Mouse (Mus musculus): ENCODE results near the gene Olfr67. TPM values are rescaled to one million over a fixed set of nuclear protein-coding genes. Genes with fewer than 3 reads are reported as not detected.
A peak's percentile ranks its signal among the peaks of the same experiment; 100 is the strongest.
"Not testable (repeated sequence)": the region's sequence is repeated elsewhere in the genome, so short reads cannot be mapped to it uniquely, and the experiment has no call there.

Olfr67 gene
- polyA plus RNA-seq, 1 experiment from 2014 or later, result not detected

- H3K4me1 ChIP-seq (replicated peaks), result peaks cover 32% of the 10 kb centered on the region
- ATAC-seq (ENCODE audit: insufficient read depth), result peak; percentile 50
- H3K27ac ChIP-seq (replicated peaks), result peak overlapping the region; percentile 98
- WGBS (ENCODE audit: insufficient replicate concordance), result 50% methylated on average over 1 of the region's 1 CpGs
- H3K36me3 ChIP-seq (replicated peaks), result no peaks in the 10 kb centered on the region
- H3K27me3 ChIP-seq, result no peaks in the 10 kb centered on the region
- H3K4me3 ChIP-seq (replicated peaks), result peak overlapping the region; percentile 50
- H3K4me2 ChIP-seq, result peak overlapping the region; percentile 48
- peak overlapping the region; percentile 22 for H3K9ac ChIP-seq
- H3K9me3 ChIP-seq (replicated peaks), result no peaks in the 10 kb centered on the region
Observed at GRCm38 (mm10) chr7:103811223-103811845, 19.7 kb upstream of the Olfr67 start.

- WGBS (ENCODE audit: insufficient replicate concordance), result 32% methylated on average over 3 of the region's 3 CpGs
- H3K27me3 ChIP-seq, result no peaks in the 10 kb centered on the region
- H3K4me2 ChIP-seq, result peak overlapping the region; percentile 64; the same call in 1 of the 2 replicates
- ATAC-seq (ENCODE audit: insufficient read depth), result peak; percentile 23
- H3K27ac ChIP-seq (replicated peaks), result peak overlapping the region; percentile 98
- peak overlapping the region; percentile 50 for H3K4me3 ChIP-seq (replicated peaks)
- no peak overlapping the region for H3K9ac ChIP-seq
- peaks cover 33% of the 10 kb centered on the region for H3K4me1 ChIP-seq (replicated peaks)
- H3K36me3 ChIP-seq (replicated peaks), result no peaks in the 10 kb centered on the region
- no peaks in the 10 kb centered on the region for H3K9me3 ChIP-seq (replicated peaks)
Observed at GRCm38 (mm10) chr7:103810746-103811145, 19.1 kb upstream of the Olfr67 start.

GRCm38 (mm10) chr7:103810296-103810695, 18.7 kb upstream of the Olfr67 start:
- Histone ChIP-seq H3K4me2 (peak overlapping the region; percentile 64), H3K9ac (peak overlapping the region; percentile 54; the same call in 1 of the 2 replicates), H3K4me1 (replicated peaks) (peaks cover 31% of the 10 kb centered on the region), H3K9me3 (replicated peaks) (no peaks in the 10 kb centered on the region), H3K27ac (replicated peaks) (peak overlapping the region; percentile 98), H3K27me3 (no peaks in the 10 kb centered on the region), H3K4me3 (replicated peaks) (peak overlapping the region; percentile 50), H3K36me3 (replicated peaks) (no peaks in the 10 kb centered on the region)
- peak; percentile 7; the same call in 1 of the 2 replicates for ATAC-seq (ENCODE audit: insufficient read depth)
- 32% methylated on average over 1 of the region's 1 CpGs for WGBS (ENCODE audit: insufficient replicate concordance)

- Histone ChIP-seq H3K4me3 (replicated peaks) (peak overlapping the region; percentile 50), H3K27ac (replicated peaks) (peak overlapping the region; percentile 98), H3K27me3 (no peaks in the 10 kb centered on the region), H3K4me2 (peak overlapping the region; percentile 64), H3K9me3 (replicated peaks) (no peaks in the 10 kb centered on the region), H3K4me1 (replicated peaks) (peaks cover 31% of the 10 kb centered on the region), H3K36me3 (replicated peaks) (no peaks in the 10 kb centered on the region), H3K9ac (peak overlapping the region; percentile 54)
- 27% methylated on average over 1 of the region's 1 CpGs for WGBS (ENCODE audit: insufficient replicate concordance)
- no peak for ATAC-seq (ENCODE audit: insufficient read depth)
Observed at GRCm38 (mm10) chr7:103809801-103810155, 18.2 kb upstream of the Olfr67 start.

- 13% methylated on average over 5 of the region's 5 CpGs for whole genome bisulfite sequencing (ENCODE audit: insufficient replicate concordance)
- no peaks in the 10 kb centered on the region for H3K27me3 ChIP-seq
- H3K4me2 ChIP-seq, result peak overlapping the region; percentile 64
- H3K9ac ChIP-seq, result peak overlapping the region; percentile 54
- peak overlapping the region; percentile 50 for H3K4me3 ChIP-seq (replicated peaks)
- no peaks in the 10 kb centered on the region for H3K36me3 ChIP-seq (replicated peaks)
- no peak for ATAC-seq (ENCODE audit: insufficient read depth)
- peaks cover 31% of the 10 kb centered on the region for H3K4me1 ChIP-seq (replicated peaks)
- no peaks in the 10 kb centered on the region for H3K9me3 ChIP-seq (replicated peaks)
- peak overlapping the region; percentile 98 for H3K27ac ChIP-seq (replicated peaks)
Observed at GRCm38 (mm10) chr7:103808971-103809800, 17.6 kb upstream of the Olfr67 start.

- ATAC-seq (ENCODE audit: insufficient read depth); H3K9me3 ChIP-seq (replicated peaks); H3K36me3 ChIP-seq (replicated peaks); H3K27me3 ChIP-seq: not testable (repeated sequence)
- Histone ChIP-seq H3K4me2 (peak overlapping the region; percentile 43), H3K4me1 (replicated peaks) (peaks cover 31% of the 10 kb centered on the region), H3K4me3 (replicated peaks) (peak overlapping the region; percentile 5; the same call in 1 of the 2 replicates), H3K9ac (peak overlapping the region; percentile 47), H3K27ac (replicated peaks) (peak overlapping the region; percentile 93)
- WGBS (ENCODE audit: insufficient replicate concordance), result 42% methylated on average over 2 of the region's 2 CpGs
Observed at GRCm38 (mm10) chr7:103808120-103808519, 16.5 kb upstream of the Olfr67 start.

GRCm38 (mm10) chr7:103806856-103807255, 15.2 kb upstream of the Olfr67 start:
- H3K27me3 ChIP-seq, result no peaks in the 10 kb centered on the region
- no peak for ATAC-seq (ENCODE audit: insufficient read depth)
- H3K9me3 ChIP-seq (replicated peaks), result no peaks in the 10 kb centered on the region
- H3K4me2 ChIP-seq, result 0 out of 2 replicates have a peak overlapping the region, but pooled peaks have one; percentile 6
- 41% methylated on average over 1 of the region's 1 CpGs for WGBS (ENCODE audit: insufficient replicate concordance)
- H3K36me3 ChIP-seq (replicated peaks), result no peaks in the 10 kb centered on the region
- peak overlapping the region; percentile 79 for H3K27ac ChIP-seq (replicated peaks)
- peaks cover 31% of the 10 kb centered on the region for H3K4me1 ChIP-seq (replicated peaks)
- no peak overlapping the region for H3K4me3 ChIP-seq (replicated peaks)
- H3K9ac ChIP-seq, result no peak overlapping the region

GRCm38 (mm10) chr7:103792669-103793388, 1.2 kb upstream of the Olfr67 start:
- peak; percentile 91 for ATAC-seq (ENCODE audit: insufficient read depth)
- Histone ChIP-seq H3K27ac (replicated peaks) (peak overlapping the region; percentile 45; the same call in 1 of the 2 replicates), H3K9ac (no peak overlapping the region), H3K27me3 (no peaks in the 10 kb centered on the region), H3K4me3 (replicated peaks) (no peak overlapping the region), H3K4me1 (replicated peaks) (peaks cover 6% of the 10 kb centered on the region), H3K4me2 (no peak overlapping the region), H3K36me3 (replicated peaks) (no peaks in the 10 kb centered on the region), H3K9me3 (replicated peaks) (no peaks in the 10 kb centered on the region)
- 5% methylated on average over 4 of the region's 4 CpGs for WGBS (ENCODE audit: insufficient replicate concordance)

GRCm38 (mm10) chr7:103779598-103779997, 12.0 kb downstream of the Olfr67 start, which contains the start of gene Olfr68:
Gene Olfr68 (minus strand): TSS chr7:103779698.
- no peak within 1 kb of the TSS for H3K9ac ChIP-seq
- no peak for ATAC-seq (ENCODE audit: insufficient read depth)
- no peaks in the 10 kb centered on the region for H3K27me3 ChIP-seq
- WGBS (ENCODE audit: insufficient replicate concordance), result 72% methylated on average over 3 of the region's 3 CpGs
- H3K27ac ChIP-seq (replicated peaks), result no peak within 1 kb of the TSS
- H3K4me1 ChIP-seq (replicated peaks), result 0 out of 2 replicates have a peak, but pooled peaks cover 2% of the 10 kb centered on the region
- H3K4me3 ChIP-seq (replicated peaks), result no peak within 1 kb of the TSS
- no peak within 1 kb of the TSS for H3K4me2 ChIP-seq
- H3K36me3 ChIP-seq (replicated peaks), result no peaks in the 10 kb centered on the region
- H3K9me3 ChIP-seq (replicated peaks), result no peaks in the 10 kb centered on the region

- H3K27ac ChIP-seq (replicated peaks); H3K27me3 ChIP-seq; H3K9me3 ChIP-seq (replicated peaks); H3K4me3 ChIP-seq (replicated peaks); H3K4me2 ChIP-seq; H3K4me1 ChIP-seq (replicated peaks); H3K36me3 ChIP-seq (replicated peaks); H3K9ac ChIP-seq: not testable (repeated sequence)
- 37% methylated on average over 4 of the region's 4 CpGs for WGBS (ENCODE audit: insufficient replicate concordance)
- peak; percentile 89 for ATAC-seq (ENCODE audit: insufficient read depth)
Observed at GRCm38 (mm10) chr7:103777652-103778051, 14.0 kb downstream of the Olfr67 start.

GRCm38 (mm10) chr7:103771494-103771893, 20.1 kb downstream of the Olfr67 start, which contains the start of gene Olfr69:
Gene Olfr69 (minus strand): TSS chr7:103771594.
- Histone ChIP-seq H3K4me3 (replicated peaks) (no peak within 1 kb of the TSS), H3K36me3 (replicated peaks) (no peaks in the 10 kb centered on the region), H3K27ac (replicated peaks) (no peak within 1 kb of the TSS), H3K27me3 (no peaks in the 10 kb centered on the region), H3K4me2 (no peak within 1 kb of the TSS), H3K4me1 (replicated peaks) (no peaks in the 10 kb centered on the region), H3K9ac (no peak within 1 kb of the TSS), H3K9me3 (replicated peaks) (no peaks in the 10 kb centered on the region)
- no peak for ATAC-seq (ENCODE audit: insufficient read depth)
- WGBS (ENCODE audit: insufficient replicate concordance), result 57% methylated on average over 2 of the region's 2 CpGs
